Mouse (Mus musculus) erythroblast, embryonic 14.5 days (primary cell): Measurements from ENCODE around the gene Prokr2. TPM values are rescaled to one million over a fixed set of nuclear protein-coding genes. Genes with fewer than 3 reads are reported as not detected.

Experiments used
- H3K27me3 ChIP-seq: 2 replicates; pipeline ENCODE4 v1.6.1; 2012; ENCODE audit warnings: inconsistent platforms; ENCODE audit not compliant: control insufficient read depth
- H3K36me3 ChIP-seq: 2 replicates; pipeline ENCODE4 v1.6.1; 2012; ENCODE audit warnings: mild to moderate bottlenecking, inconsistent platforms; ENCODE audit not compliant: control insufficient read depth
- H3K4me1 ChIP-seq: 2 replicates; pipeline ENCODE4 v1.6.1; 2012; ENCODE audit warnings: inconsistent platforms; ENCODE audit not compliant: control insufficient read depth
- H3K4me3 ChIP-seq: replicated peaks from 2 replicates; pipeline ENCODE3; 2012; ENCODE audit warnings: moderate library complexity, mild to moderate bottlenecking, inconsistent platforms
- H3K9me3 ChIP-seq: 2 replicates; pipeline ENCODE4 v1.6.1; 2012; ENCODE audit warnings: low read length, inconsistent platforms, mixed read lengths; ENCODE audit not compliant: control insufficient read depth
- GATA1 ChIP-seq: IDR thresholded peaks from 2 replicates; pipeline ENCODE4 v1.6.1; 2012; ENCODE audit warnings: low read length, inconsistent platforms, mixed read lengths
- TAL1 ChIP-seq: IDR thresholded peaks from 3 replicates; pipeline ENCODE4 v1.6.1; 2012; ENCODE audit warnings: low read length, inconsistent platforms, mixed read lengths
- polyA plus RNA-seq: library from polyadenylated mRNA; stranded (reverse); fragments of >175 nt; gene quantifications from 2 replicates; pipeline ENCODE4 v1.2.3, GENCODE M21; 2012

Gene Prokr2
- polyA plus RNA-seq, 1 experiment: not detected

- Histone ChIP-seq H3K4me3 (no peak overlapping the region), H3K27me3 (no peaks in the 10 kb centered on the region), H3K9me3 (no peaks in the 10 kb centered on the region), H3K36me3 (no peaks in the 10 kb centered on the region), H3K4me1 (no peaks in the 10 kb centered on the region)
- TF ChIP-seq TAL1 (no peak), GATA1 (no peak)
Observed at GRCm38 (mm10) chr2:132373748-132374147, 11.5 kb downstream of the Prokr2 start.

- TF ChIP-seq TAL1 (no peak), GATA1 (no peak)
- H3K36me3 ChIP-seq: no peaks in the 10 kb centered on the region
- H3K4me3 ChIP-seq: no peak overlapping the region
- H3K27me3 ChIP-seq: no peaks in the 10 kb centered on the region
- no peaks in the 10 kb centered on the region for H3K4me1 ChIP-seq
- H3K9me3 ChIP-seq: no peaks in the 10 kb centered on the region
Observed at GRCm38 (mm10) chr2:132368433-132368832, 16.8 kb downstream of the Prokr2 start.

GRCm38 (mm10) chr2:132343846-132344245 is 41.4 kb downstream of the Prokr2 start:
- Histone ChIP-seq H3K4me3 (no peak overlapping the region), H3K4me1 (no peaks in the 10 kb centered on the region), H3K9me3 (peaks cover 8% of the 10 kb centered on the region; the same call in 1 of the 2 replicates), H3K36me3 (no peaks in the 10 kb centered on the region), H3K27me3 (no peaks in the 10 kb centered on the region)
- TF ChIP-seq TAL1: no peak
- no peak for TF ChIP-seq GATA1

- no peak overlapping the region for H3K4me3 ChIP-seq
Observed at GRCm38 (mm10) chr2:132341293-132341692, 44.0 kb downstream of the Prokr2 start.

GRCm38 (mm10) chr2:132340350-132340749 is 44.9 kb downstream of the Prokr2 start:
- Histone ChIP-seq H3K36me3 (no peaks in the 10 kb centered on the region), H3K4me3 (no peak overlapping the region), H3K27me3 (no peaks in the 10 kb centered on the region), H3K4me1 (no peaks in the 10 kb centered on the region), H3K9me3 (peaks cover 8% of the 10 kb centered on the region; the same call in 1 of the 2 replicates)
- no peak for TF ChIP-seq GATA1
- TF ChIP-seq TAL1: no peak

More at GRCm38 (mm10) chr2:132341293-132341692, 44.0 kb downstream of the Prokr2 start:
- Histone ChIP-seq H3K4me1 (no peaks in the 10 kb centered on the region), H3K9me3 (peaks cover 8% of the 10 kb centered on the region; the same call in 1 of the 2 replicates), H3K27me3 (no peaks in the 10 kb centered on the region), H3K36me3 (no peaks in the 10 kb centered on the region)
- TF ChIP-seq GATA1 (no peak), TAL1 (no peak)

GRCm38 (mm10) chr2:132337202-132337601 is 48.0 kb downstream of the Prokr2 start:
- no peak overlapping the region for H3K4me3 ChIP-seq
- H3K4me1 ChIP-seq: no peaks in the 10 kb centered on the region
- H3K36me3 ChIP-seq: no peaks in the 10 kb centered on the region
- no peak for TF ChIP-seq GATA1
- no peak for TF ChIP-seq TAL1
- no peaks in the 10 kb centered on the region for H3K27me3 ChIP-seq
- H3K9me3 ChIP-seq: peaks cover 3% of the 10 kb centered on the region; the same call in 1 of the 2 replicates

GRCm38 (mm10) chr2:132323541-132323940 is 61.7 kb downstream of the Prokr2 start:
- H3K9me3 ChIP-seq: no peaks in the 10 kb centered on the region
- no peaks in the 10 kb centered on the region for H3K27me3 ChIP-seq
- TF ChIP-seq GATA1: no peak
- TF ChIP-seq TAL1: no peak
- H3K4me3 ChIP-seq: no peak overlapping the region
- peaks cover 2% of the 10 kb centered on the region; the same call in 1 of the 2 replicates for H3K4me1 ChIP-seq
- H3K36me3 ChIP-seq: no peaks in the 10 kb centered on the region

GRCm38 (mm10) chr2:132320516-132320915 is 64.7 kb downstream of the Prokr2 start:
- no peaks in the 10 kb centered on the region for H3K27me3 ChIP-seq
- TF ChIP-seq GATA1: no peak

GRCm38 (mm10) chr2:132317178-132317577 is 68.1 kb downstream of the Prokr2 start:
- Histone ChIP-seq H3K9me3 (peaks cover 3% of the 10 kb centered on the region; the same call in 1 of the 2 replicates), H3K4me1 (no peaks in the 10 kb centered on the region)
- TF ChIP-seq TAL1 (no peak), GATA1 (no peak)

More at GRCm38 (mm10) chr2:132320516-132320915, 64.7 kb downstream of the Prokr2 start:
- Histone ChIP-seq H3K4me3 (no peak overlapping the region), H3K4me1 (peaks cover 2% of the 10 kb centered on the region; the same call in 1 of the 2 replicates), H3K36me3 (no peaks in the 10 kb centered on the region), H3K9me3 (no peaks in the 10 kb centered on the region)

More at GRCm38 (mm10) chr2:132317178-132317577, 68.1 kb downstream of the Prokr2 start:
- H3K4me3 ChIP-seq: no peak overlapping the region
- no peaks in the 10 kb centered on the region for H3K36me3 ChIP-seq
- H3K27me3 ChIP-seq: no peaks in the 10 kb centered on the region
